Mouse (Mus musculus) heart, embryonic 16.5 days (tissue): Measurements from ENCODE around the gene Helz2. TPM values are rescaled to one million over a fixed set of nuclear protein-coding genes. Genes with fewer than 3 reads are reported as not detected.

Experiments
- ATAC-seq: fragments of 200-750 bp; cut with Nextera tagmentation; replicated peaks from 2 replicates; pipeline ENCODE4 v1.8.0; 2017; ENCODE audit warnings: moderate number of reproducible peaks; ENCODE audit not compliant: insufficient read depth, low FRiP score; ENCODE audit errors: extremely low read depth
- H3K27ac ChIP-seq: fragments of 300-500 bp; sonication (generic); 2 replicates; pipeline ENCODE4 v1.5.1; 2014; ENCODE audit warnings: mild to moderate bottlenecking, low read length, control low read depth, moderate library complexity
- H3K27me3 ChIP-seq: fragments of 300-500 bp; sonication (generic); 2 replicates; pipeline ENCODE4 v1.6.1; 2014; ENCODE audit warnings: low read length, mixed read lengths; ENCODE audit not compliant: control insufficient read depth, insufficient read depth
- H3K36me3 ChIP-seq: fragments of 300-500 bp; sonication (generic); 2 replicates; pipeline ENCODE4 v1.6.1; 2014; ENCODE audit not compliant: control insufficient read depth, insufficient read depth
- H3K4me1 ChIP-seq: fragments of 300-500 bp; sonication (generic); 2 replicates; pipeline ENCODE4 v1.6.1; 2014; ENCODE audit warnings: low read length, mixed read lengths; ENCODE audit not compliant: control insufficient read depth, insufficient read depth
- H3K4me2 ChIP-seq: fragments of 300-500 bp; sonication (generic); 2 replicates; pipeline ENCODE4 v1.6.1; 2014; ENCODE audit warnings: low read depth, mild to moderate bottlenecking, control low read depth, low read length
- H3K4me3 ChIP-seq: fragments of 300-500 bp; sonication (generic); 2 replicates; pipeline ENCODE4 v1.5.1; 2014; ENCODE audit warnings: mild to moderate bottlenecking, control low read depth, low read length
- H3K9ac ChIP-seq: fragments of 300-500 bp; sonication (generic); 2 replicates; pipeline ENCODE4 v1.6.1; 2014; ENCODE audit warnings: low read length, control low read depth
- H3K9me3 ChIP-seq: fragments of 300-500 bp; sonication (generic); replicated peaks from 2 replicates; pipeline ENCODE4 v1.6.1; 2016; ENCODE audit warnings: low read length; ENCODE audit not compliant: control insufficient read depth
- WGBS: fragments of 180-500 bp; shearing (Covaris S2); extraction: QIAGEN DNeasy Blood & Tissue Kit; methylation state at CpG from one replicate; pipeline ENCODE4 v1.1.7; 2014; 5-methylcytosine and 5-hydroxymethylcytosine counted together
- polyA plus RNA-seq: library from polyadenylated mRNA; unstranded; fragments of >200 nt; fragmentation: Nextera tagmentation; extraction: Ambion mirVana; gene quantifications from 2 replicates; pipeline ENCODE4 v1.2.1, GENCODE M21; 2015

Helz2 gene
- polyA plus RNA-seq, 1 experiment from 2014 or later, result 1.2 TPM

DNA sequence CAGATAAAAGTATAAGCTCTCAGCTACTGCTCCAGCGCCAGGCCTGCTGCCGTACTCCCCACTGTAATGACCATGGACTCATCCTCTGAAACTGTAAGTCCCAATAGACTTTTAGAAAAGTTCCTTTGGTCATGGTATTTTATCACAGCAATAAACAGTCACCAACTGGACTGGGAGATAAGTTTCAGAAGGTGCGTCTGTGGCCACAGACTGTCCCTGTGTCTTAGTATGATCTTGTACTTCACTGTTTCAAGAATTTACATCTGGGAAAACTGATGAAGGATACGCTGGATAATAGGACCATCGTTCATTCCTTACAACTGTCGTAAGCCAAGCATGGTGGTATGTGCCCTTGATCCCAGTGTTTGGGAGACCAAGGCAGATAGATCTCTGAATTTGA lies 25.8 kb downstream of the Helz2 start:
- no peaks in the 10 kb centered on the region for H3K9me3 ChIP-seq
- WGBS, result 84% methylated on average over 6 of the region's 6 CpGs
- H3K4me2 ChIP-seq, result no peak overlapping the region
- ATAC-seq, result no peak
- H3K9ac ChIP-seq, result no peak overlapping the region
- H3K4me1 ChIP-seq, result peaks cover 25% of the 10 kb centered on the region
- no peak overlapping the region for H3K27ac ChIP-seq
- H3K36me3 ChIP-seq, result no peaks in the 10 kb centered on the region
- no peak overlapping the region for H3K4me3 ChIP-seq
- peaks cover 32% of the 10 kb centered on the region for H3K27me3 ChIP-seq

DNA sequence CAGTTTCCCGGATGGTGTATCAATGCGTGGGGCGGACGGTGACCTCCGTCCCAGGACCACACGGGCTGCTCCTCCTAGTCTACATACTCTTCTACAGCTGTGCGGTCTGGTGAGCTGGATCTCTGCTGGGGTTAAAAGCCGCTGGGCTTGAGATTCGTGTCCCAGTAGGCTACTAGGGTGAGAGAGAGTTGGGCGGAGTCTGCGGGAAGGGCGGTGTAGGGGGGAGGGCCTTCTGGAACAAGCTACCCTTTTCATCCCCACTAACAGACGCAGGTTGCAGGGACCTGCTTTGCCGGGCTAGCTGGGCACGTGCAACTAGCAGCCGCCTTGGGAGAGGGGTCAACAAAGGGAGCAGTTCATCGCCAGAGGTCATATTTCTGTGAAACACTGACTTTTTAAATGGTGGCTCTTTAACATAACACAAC lies 28.8 kb downstream of the Helz2 start, which contains the start of gene Srms:
Srms (minus strand) TSS at position 165 of the 425 bp plus-strand sequence.
- Histone ChIP-seq H3K27me3 (peaks cover 35% of the 10 kb centered on the region), H3K4me3 (peak within 1 kb of the TSS; percentile 48), H3K9me3 (no peaks in the 10 kb centered on the region), H3K27ac (no peak within 1 kb of the TSS), H3K4me1 (peaks cover 8% of the 10 kb centered on the region), H3K9ac (peak within 1 kb of the TSS; percentile 52), H3K4me2 (peak within 1 kb of the TSS; percentile 70), H3K36me3 (no peaks in the 10 kb centered on the region)
- WGBS, result 2% methylated on average over 17 of the region's 17 CpGs
- ATAC-seq, result peak; percentile 37; the same call in 1 of the 2 replicates

DNA sequence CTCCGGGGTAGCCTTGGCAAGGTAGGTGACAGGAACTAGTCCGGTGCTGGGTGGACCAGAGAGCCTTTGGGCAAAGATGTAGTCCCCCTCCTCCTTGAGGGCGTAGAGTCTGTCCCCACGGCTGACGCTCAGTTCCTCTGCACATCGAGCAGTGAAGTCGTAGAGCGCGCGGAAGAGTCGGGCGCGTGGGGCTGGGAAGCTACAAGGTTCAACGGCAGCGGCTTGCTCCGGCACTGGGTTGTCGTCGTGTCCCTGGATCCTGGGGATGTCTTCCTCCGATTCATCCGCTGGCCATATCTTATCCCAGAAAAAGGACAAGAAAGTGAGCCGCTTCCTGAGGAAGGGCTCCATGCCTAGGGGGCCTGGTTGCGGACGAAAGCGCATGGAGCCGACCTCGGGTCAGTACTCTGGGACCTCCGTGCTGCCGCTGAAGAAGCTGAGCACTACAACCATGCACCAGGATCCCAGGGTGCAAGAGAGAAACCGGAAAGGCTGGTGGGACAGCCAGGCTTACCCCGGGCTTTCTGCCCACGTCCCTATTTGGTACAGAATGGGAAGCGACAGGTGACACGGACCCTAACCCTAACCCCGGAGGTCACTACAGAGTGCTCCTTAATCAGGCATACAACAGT lies 29.3 kb downstream of the Helz2 start:
- H3K36me3 ChIP-seq, result no peaks in the 10 kb centered on the region
- H3K9me3 ChIP-seq, result no peaks in the 10 kb centered on the region
- peak; percentile 28; the same call in 1 of the 2 replicates for ATAC-seq
- H3K27me3 ChIP-seq, result peaks cover 35% of the 10 kb centered on the region
- H3K4me1 ChIP-seq, result peaks cover 8% of the 10 kb centered on the region
- peak overlapping the region; percentile 70 for H3K4me2 ChIP-seq
- 4% methylated on average over 34 of the region's 34 CpGs for WGBS
- no peak overlapping the region for H3K27ac ChIP-seq
- H3K9ac ChIP-seq, result peak overlapping the region; percentile 52
- H3K4me3 ChIP-seq, result peak overlapping the region; percentile 48

DNA sequence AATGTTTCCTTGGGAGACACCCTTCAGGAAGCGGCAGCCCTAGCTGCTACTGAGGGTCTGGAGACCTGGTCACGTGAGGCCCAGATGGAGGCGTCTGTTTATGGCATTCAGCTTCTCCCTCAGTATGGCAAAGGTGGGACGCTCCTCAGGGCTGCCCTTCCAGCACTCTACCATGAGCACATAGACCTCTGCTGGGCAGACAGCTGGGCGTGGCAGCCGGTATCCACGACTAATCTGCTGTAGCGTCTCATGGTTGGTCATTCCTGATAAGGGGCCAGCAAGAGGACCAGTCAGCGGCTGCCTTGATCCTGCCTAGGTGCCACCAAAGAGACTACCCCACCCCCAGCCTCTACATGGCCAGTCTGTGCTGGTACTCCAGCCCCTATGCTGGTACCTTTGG lies 35.7 kb downstream of the Helz2 start:
- Histone ChIP-seq H3K9ac (no peak overlapping the region), H3K27me3 (peaks cover 4% of the 10 kb centered on the region), H3K4me2 (no peak overlapping the region), H3K4me3 (no peak overlapping the region), H3K9me3 (no peaks in the 10 kb centered on the region), H3K27ac (no peak overlapping the region), H3K36me3 (no peaks in the 10 kb centered on the region), H3K4me1 (no peaks in the 10 kb centered on the region)
- 62% methylated on average over 9 of the region's 9 CpGs for WGBS
- no peak for ATAC-seq

DNA sequence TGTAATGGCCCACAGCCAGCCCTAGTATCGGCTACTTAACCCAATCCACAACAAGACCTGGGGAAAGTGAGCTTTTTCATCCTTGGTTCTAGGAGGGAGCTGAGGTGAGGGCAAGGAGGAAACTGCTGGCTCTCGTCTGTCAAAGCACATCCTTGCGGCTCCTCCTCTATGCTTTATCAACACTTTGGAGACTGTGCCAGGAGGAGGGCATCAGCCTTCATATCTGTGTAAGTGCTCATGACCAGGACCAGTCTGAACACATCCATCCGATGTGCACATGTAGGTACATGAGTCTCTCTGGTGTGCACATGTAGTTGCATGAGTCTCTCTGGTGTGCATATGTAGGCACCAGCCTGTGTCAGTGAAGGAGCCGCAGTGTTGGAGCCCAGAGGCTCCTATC lies 36.1 kb downstream of the Helz2 start:
- Histone ChIP-seq H3K4me3 (no peak overlapping the region), H3K36me3 (no peaks in the 10 kb centered on the region), H3K4me2 (no peak overlapping the region), H3K4me1 (no peaks in the 10 kb centered on the region), H3K9ac (no peak overlapping the region), H3K27me3 (peaks cover 2% of the 10 kb centered on the region; the same call in 1 of the 2 replicates), H3K9me3 (no peaks in the 10 kb centered on the region), H3K27ac (no peak overlapping the region)
- ATAC-seq, result no peak
- WGBS, result 65% methylated on average over 5 of the region's 5 CpGs

DNA sequence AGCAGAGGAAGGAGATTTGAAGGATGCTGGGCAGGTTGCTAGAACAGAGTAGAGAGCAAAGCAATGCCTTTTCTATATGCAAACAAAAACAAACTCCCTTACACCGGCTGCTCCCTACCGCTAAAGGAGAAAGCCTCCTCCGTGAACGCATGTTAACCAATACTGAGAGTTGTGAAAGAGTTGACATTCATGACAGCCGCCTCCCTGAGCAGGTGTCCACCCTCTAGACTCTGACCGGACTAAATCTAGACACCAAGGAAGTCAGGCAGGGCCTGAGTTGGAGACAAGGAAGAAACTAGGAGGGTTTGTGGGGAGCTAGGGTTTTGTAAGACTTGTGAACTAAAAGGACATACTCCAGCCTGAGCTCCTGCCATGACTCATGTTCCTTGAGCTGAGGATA lies 38.9 kb downstream of the Helz2 start:
- H3K36me3 ChIP-seq, result no peaks in the 10 kb centered on the region
- no peak overlapping the region for H3K4me2 ChIP-seq
- no peak overlapping the region for H3K27ac ChIP-seq
- ATAC-seq, result no peak
- WGBS, result 73% methylated on average over 6 of the region's 6 CpGs
- H3K4me1 ChIP-seq, result no peaks in the 10 kb centered on the region
- no peak overlapping the region for H3K4me3 ChIP-seq
- no peaks in the 10 kb centered on the region for H3K9me3 ChIP-seq
- no peak overlapping the region for H3K9ac ChIP-seq
- no peaks in the 10 kb centered on the region for H3K27me3 ChIP-seq

DNA sequence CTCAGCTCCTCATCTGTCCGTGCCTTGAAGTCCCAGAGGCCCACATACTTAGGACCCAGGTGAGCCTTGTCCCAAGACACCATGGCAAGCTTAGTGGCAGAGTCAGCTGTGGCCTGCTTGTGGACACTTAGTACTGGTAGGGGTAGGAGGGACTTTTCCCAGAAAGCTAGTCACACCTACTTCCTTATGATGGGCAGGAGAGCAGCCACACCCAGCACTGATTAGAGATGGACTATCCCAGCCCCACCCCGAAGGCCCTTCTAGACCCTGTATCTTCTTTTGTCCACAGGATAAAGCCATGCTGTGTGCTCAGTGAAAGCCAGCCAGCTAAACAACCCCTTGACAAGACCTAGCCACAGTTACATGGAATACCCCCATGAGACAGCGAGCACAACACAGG lies 39.4 kb downstream of the Helz2 start, which contains the start of gene Ptk6:
Ptk6 (minus strand) TSS at position 368 of the 400 bp plus-strand sequence.
- Histone ChIP-seq H3K4me1 (no peaks in the 10 kb centered on the region), H3K4me2 (no peak within 1 kb of the TSS), H3K9ac (no peak within 1 kb of the TSS), H3K4me3 (no peak within 1 kb of the TSS), H3K9me3 (no peaks in the 10 kb centered on the region), H3K27ac (no peak within 1 kb of the TSS), H3K36me3 (no peaks in the 10 kb centered on the region), H3K27me3 (no peaks in the 10 kb centered on the region)
- ATAC-seq, result no peak
- 81% methylated on average over 3 of the region's 3 CpGs for WGBS

DNA sequence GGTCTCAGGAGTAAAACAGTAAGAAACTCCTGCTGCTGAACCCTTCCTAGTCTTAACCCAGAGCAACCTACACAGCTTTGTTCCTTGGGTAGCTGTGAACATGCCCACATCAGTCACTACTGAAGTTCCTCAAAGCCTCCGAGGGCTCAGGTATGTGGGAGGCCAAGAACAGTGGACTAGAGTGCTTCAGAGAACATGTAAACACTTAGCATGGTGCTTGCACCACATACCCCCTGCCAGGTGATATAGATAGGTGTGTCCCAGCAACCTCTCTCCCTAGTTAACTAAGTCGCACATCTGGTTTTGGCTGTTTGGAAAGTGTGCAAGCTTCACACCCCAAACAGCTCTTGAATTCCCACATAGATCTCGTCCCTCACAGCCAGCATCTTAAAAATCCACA lies 40.2 kb downstream of the Helz2 start:
- H3K9ac ChIP-seq, result no peak overlapping the region
- H3K27me3 ChIP-seq, result no peaks in the 10 kb centered on the region
- H3K4me1 ChIP-seq, result no peaks in the 10 kb centered on the region
- no peak overlapping the region for H3K4me2 ChIP-seq
- no peaks in the 10 kb centered on the region for H3K9me3 ChIP-seq
- WGBS, result 47% methylated on average over 3 of the region's 3 CpGs
- ATAC-seq, result no peak
- H3K4me3 ChIP-seq, result no peak overlapping the region
- H3K27ac ChIP-seq, result no peak overlapping the region
- H3K36me3 ChIP-seq, result no peaks in the 10 kb centered on the region

DNA sequence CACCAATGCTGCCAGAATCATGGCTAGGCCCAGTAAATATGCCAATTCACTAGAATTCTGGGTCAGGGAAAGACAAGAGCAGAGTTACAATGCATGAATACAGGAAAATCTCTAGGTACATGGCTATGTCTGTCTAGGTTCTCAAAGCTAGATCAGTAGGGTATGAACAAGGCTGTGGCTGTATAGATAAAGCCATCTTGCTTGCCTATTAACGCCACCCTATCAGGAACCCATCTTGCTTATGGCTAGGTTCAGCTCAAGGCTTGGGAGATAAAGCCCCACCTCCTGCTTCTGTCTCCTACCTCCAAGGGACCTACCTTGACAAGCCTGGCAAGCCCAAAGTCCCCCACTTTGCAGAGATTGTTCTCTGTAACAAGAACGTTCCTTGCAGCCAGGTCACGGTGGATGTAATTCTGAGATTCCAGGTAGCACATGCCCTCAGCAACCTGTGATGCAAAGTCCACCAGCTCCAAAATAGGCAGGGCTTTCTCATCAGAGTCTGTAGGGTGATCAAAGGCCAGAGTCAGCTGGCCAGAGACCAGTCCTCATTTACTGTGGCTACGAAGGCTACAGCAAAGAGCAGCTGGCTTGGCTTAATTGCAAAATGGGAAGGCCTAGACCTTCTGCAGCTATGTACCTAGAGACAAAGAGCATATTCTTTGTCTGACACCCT lies 45.1 kb downstream of the Helz2 start:
- H3K27ac ChIP-seq, result no peak overlapping the region
- H3K9me3 ChIP-seq, result no peaks in the 10 kb centered on the region
- no peak overlapping the region for H3K4me3 ChIP-seq
- no peak for ATAC-seq
- H3K9ac ChIP-seq, result no peak overlapping the region
- WGBS, result 72% methylated on average over 4 of the region's 4 CpGs
- no peaks in the 10 kb centered on the region for H3K27me3 ChIP-seq
- H3K4me2 ChIP-seq, result no peak overlapping the region
- no peaks in the 10 kb centered on the region for H3K4me1 ChIP-seq
- no peaks in the 10 kb centered on the region for H3K36me3 ChIP-seq
